Mouse (Mus musculus) B cell, adult 67 days (primary cell): ENCODE measurements around the gene Kbtbd7. TPM values are rescaled to one million over a fixed set of nuclear protein-coding genes. Genes with fewer than 3 reads are reported as not detected.

Source experiments
- total RNA-seq, 2 experiments: library from RNA; stranded (reverse); gene quantifications; 4 replicates each; pipeline ENCODE4 v1.2.4; 2023

Kbtbd7 gene
- 10 to 100 TPM; 18.5 to 20.6 TPM for total RNA-seq

GRCm38 (mm10) chr14:79425979-79426729, at the start of gene Kbtbd7:
Gene Kbtbd7, plus strand, starts transcription at chr14:79426511.

DNA sequence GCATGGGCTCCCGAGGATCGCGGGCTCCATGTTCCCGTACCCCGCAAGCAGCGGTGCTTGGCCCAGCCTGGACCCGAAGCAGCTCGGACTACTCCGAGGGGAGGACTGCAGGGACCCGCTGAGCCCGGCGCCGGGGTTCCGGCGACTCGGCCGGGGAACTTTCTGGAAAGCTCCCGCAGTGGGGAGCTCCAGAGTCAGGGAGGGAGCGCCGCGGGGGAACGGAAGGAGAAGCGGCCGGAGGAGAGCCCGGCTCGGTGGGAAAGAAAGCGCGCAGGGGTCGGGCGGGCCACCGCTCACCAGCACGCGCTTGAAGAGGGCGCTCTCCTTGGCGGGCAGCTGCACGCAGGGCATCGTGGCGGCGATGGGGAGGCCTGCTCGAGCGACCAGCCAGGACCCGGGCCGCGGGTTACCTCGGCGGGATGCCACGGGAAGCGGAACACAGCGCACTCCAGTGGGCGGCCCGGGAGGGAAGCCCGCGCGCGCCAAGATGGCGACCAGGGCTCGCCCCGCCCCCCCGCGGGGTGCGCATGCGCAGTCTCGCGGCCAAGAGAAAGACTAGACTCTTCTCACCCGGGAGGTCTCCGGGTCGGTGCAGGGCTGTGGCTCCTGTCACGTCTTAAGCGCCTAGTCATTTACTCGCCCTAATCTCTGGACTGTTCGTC, 35.9 kb upstream of the Kbtbd7 start, which contains the start of gene Naa16:
Naa16 (minus strand) TSS at position 514 of the 662 bp plus-strand sequence.

DNA sequence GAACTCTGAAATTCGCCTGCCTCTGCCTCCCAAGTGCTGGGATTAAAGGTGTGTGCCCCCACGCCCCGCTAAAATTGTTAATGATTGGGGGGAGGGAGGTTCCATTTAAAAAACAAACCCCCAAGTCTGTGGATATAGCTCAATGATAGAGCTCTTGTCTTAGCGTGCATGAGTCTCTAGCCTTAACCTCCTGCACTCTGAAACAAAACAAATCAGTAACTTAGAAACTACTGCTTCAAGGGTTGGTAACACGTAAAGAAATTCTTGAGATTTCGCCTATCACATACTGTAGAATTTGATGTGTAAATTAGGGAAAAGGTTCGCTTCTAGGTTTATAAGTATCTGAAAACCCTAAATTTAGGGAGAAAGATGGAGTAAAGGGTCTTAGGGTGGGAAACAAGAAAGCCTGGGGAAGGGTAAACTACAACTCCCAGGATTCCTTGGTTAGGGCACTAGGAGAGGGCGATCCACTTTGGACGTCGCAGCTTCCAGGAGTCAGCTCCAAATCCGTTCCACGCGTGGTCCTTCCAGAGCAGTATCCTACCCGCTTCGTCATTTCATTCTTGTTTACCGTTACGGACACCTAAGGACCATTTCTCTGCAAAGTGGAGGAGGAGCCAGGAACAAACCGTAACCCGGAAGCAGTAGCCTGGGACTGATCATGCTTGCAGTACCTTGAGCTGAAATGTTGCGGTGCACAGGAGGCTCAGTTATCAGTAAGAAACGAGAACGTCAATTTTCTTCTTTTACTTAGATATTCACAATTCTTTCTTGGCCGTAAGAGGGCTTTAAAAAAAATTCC, 28.8 kb upstream of the Kbtbd7 start, which contains the start of gene Mtrf1:
Mtrf1 (plus strand) TSS at position 452 of the 802 bp plus-strand sequence.

GRCm38 (mm10) chr14:79451681-79452590, 25.6 kb downstream of the Kbtbd7 start, which contains the start of gene Kbtbd6:
Gene Kbtbd6, plus strand, starts transcription at chr14:79451835.

Other genes with a start within 250 kb of the Kbtbd7 start
- gene Zfp957, start 179.1 kb upstream of the Kbtbd7 start, total RNA-seq, result not detected
- gene Rgcc, start 124.9 kb upstream of the Kbtbd7 start, total RNA-seq, result 10 to 100 TPM in 1 of 2 experiments, 1 to 10 TPM in 1; 6.6 to 15.9 TPM
- gene Naa16, start 35.7 kb upstream of the Kbtbd7 start, total RNA-seq, result 10 to 100 TPM; 50.8 to 53.3 TPM
- gene Mtrf1, start 28.7 kb upstream of the Kbtbd7 start, total RNA-seq, result 1 to 10 TPM; 1.7 to 2.9 TPM
- under 1 TPM; 0.39 to 0.70 TPM for gene Kbtbd6, start 25.3 kb downstream of the Kbtbd7 start, total RNA-seq
- 100 to 1,000 TPM; 194 to 200 TPM for gene Elf1, start 54.7 kb downstream of the Kbtbd7 start, total RNA-seq
- 10 to 100 TPM; 33.3 to 33.6 TPM for gene Wbp4, start 55.0 kb downstream of the Kbtbd7 start, total RNA-seq
- 10 to 100 TPM; 54.9 to 71.3 TPM for gene Sugt1, start 161.2 kb downstream of the Kbtbd7 start, total RNA-seq
- gene Cnmd, start 235.7 kb downstream of the Kbtbd7 start, total RNA-seq, result not detected